In the genomic region with DNA sequence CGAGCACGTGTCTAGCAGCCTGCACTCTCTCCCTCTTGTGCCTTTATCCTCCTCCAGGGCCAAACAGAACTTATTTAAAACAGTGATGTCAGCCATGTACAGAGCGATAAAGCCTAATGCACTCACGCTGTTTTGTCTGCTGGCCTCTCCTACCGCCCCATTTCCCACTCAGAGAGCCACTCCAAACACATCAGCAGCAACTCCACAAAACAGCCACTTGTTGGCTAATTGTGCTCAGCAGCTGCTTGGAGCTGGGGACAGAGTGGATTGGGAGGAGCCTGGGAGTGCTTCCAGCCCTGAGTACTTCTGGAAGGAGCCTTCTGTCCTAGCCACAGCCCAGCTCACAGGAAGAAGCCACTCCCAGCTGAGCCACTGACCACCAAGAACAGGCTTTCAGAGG, we compare ENCODE assay signal across 9 mouse cellular contexts. TPM values are rescaled to one million over a fixed set of nuclear protein-coding genes. Genes with fewer than 3 reads are reported as not detected.
DNase-seq lines count a peak whose midpoint lies in the region; ATAC-seq and TF ChIP-seq lines count a peak whose summit lies in the region.
"Had no signal": no experiment of that assay in that cellular context is flagged by ENCODE, and none has a peak within 500 bp of the region (broad histone marks: within the 10 kb centered on the region; RNA-seq: fewer than 3 reads in every experiment).

No protein-coding gene starts in this region.

- 34% methylated on average over 5 of the region's 5 CpGs for WGBS in heart, adult 2 months
- WGBS in lung, embryonic 16.5 days = 38% methylated on average over 5 of the region's 5 CpGs

- no peak for TF ChIP-seq EP300 in heart, adult 2 months (IDR thresholded peaks at IDR 0.05; ENCODE audit: insufficient read depth, low read depth, low read length)

- no peak overlapping the region for H3K9ac ChIP-seq in heart, adult 2 months (ENCODE audit: low read depth, low read length)
- H3K9ac ChIP-seq in lung, embryonic 16.5 days (ENCODE audit: low read length) = no peak overlapping the region

- intact Hi-C loops in heart, adult 2 months (cut with DNase I) = no loop called here

- DNase-seq in urinary bladder, postnatal 14 days (ENCODE audit: low spot score) = peak; percentile 66
- DNase-seq in urinary bladder, adult 2 months (ENCODE audit: low spot score) = no peak
- DNase-seq in heart, adult 2 months = peak; percentile 65 to 77
- DNase-seq in layer of hippocampus, adult 8-10 months (ENCODE audit: low spot score in 2 of 2) = no peak
- no peak for DNase-seq in adrenal gland, adult 18-20 months (ENCODE audit: low spot score in 2 of 2)
- no peak for DNase-seq in adrenal gland, postnatal 10 days
- DNase-seq in thymus, postnatal 10 days (ENCODE audit: low spot score in 2 of 2) = no peak
- DNase-seq: kidney, adult 18-20 months had no signal

- H3K27ac ChIP-seq in heart, adult 2 months = no peak overlapping the region
- H3K27ac ChIP-seq in lung, embryonic 16.5 days (ENCODE audit: low read length) = no peak overlapping the region

- H3K4me3 ChIP-seq in heart, adult 2 months = no peak overlapping the region
- H3K4me3 ChIP-seq in lung, embryonic 16.5 days (ENCODE audit: low read length) = no peak overlapping the region

- H3K27me3 ChIP-seq in heart, adult 2 months (ENCODE audit: control insufficient read depth, insufficient read depth, low read length) = no peaks in the 10 kb centered on the region
- no peaks in the 10 kb centered on the region for H3K27me3 ChIP-seq in lung, embryonic 16.5 days (ENCODE audit: control insufficient read depth, insufficient read depth, low read depth, low read length)

- TF ChIP-seq POLR2A in heart, adult 2 months (IDR thresholded peaks at IDR 0.05; ENCODE audit: insufficient read depth, low read depth, low read length) = no peak

- ATAC-seq in lung, embryonic 16.5 days (ENCODE audit: low read depth) = peak; percentile 88

- H3K36me3 ChIP-seq in heart, adult 2 months (ENCODE audit: control insufficient read depth, insufficient read depth, low read length) = no peaks in the 10 kb centered on the region
- no peaks in the 10 kb centered on the region for H3K36me3 ChIP-seq in lung, embryonic 16.5 days (ENCODE audit: control insufficient read depth, insufficient read depth, low read length)

- H3K4me2 ChIP-seq in lung, embryonic 16.5 days (ENCODE audit: low read depth, low read length) = no peak overlapping the region

- no peak for TF ChIP-seq CTCF in heart, adult 2 months (IDR thresholded peaks at IDR 0.05)

- no peaks in the 10 kb centered on the region for H3K79me2 ChIP-seq in heart, adult 2 months (replicated peaks; ENCODE audit: control insufficient read depth, insufficient read depth, low read length)

- no peaks in the 10 kb centered on the region; the same call in none of the 2 replicates for H3K4me1 ChIP-seq in heart, adult 2 months (ENCODE audit: control insufficient read depth, insufficient read depth, low read length)
- H3K4me1 ChIP-seq in lung, embryonic 16.5 days (replicated peaks; ENCODE audit: control insufficient read depth, insufficient read depth, low read length) = 0 out of 2 replicates have a peak, but pooled peaks cover 5% of the 10 kb centered on the region

- no peaks in the 10 kb centered on the region for H3K9me3 ChIP-seq in lung, embryonic 16.5 days (ENCODE audit: control insufficient read depth, low read length)

RNA-seq across cellular contexts. Expression of a gene that starts 35.4 kb away (rescaled TPM):
- 23.9 and 32.4 TPM in 2 replicates for polyA plus RNA-seq in urinary bladder, adult 2 months (2012; rRNA removed)
- 10 to 100 TPM; 12.7 to 13.4 TPM for total RNA-seq in heart, adult 2 months (2021)
- polyA plus RNA-seq in heart, adult 2 months (2012; rRNA removed) = 9.2 and 9.5 TPM in 2 replicates
- 81.3 and 82.3 TPM in 2 replicates for polyA plus RNA-seq in lung, embryonic 16.5 days (2015; fragmentation: Nextera tagmentation; extraction: Ambion mirVana)
- 10 to 100 TPM; 35.5 to 47.2 (median 43.6) TPM for total RNA-seq in layer of hippocampus, adult 8-10 months (2022)
- total RNA-seq in adrenal gland, adult 18-20 months (2021) = 10 to 100 TPM; 37.2 to 46.5 TPM
- total RNA-seq in adrenal gland, postnatal 10 days (2021) = 10 to 100 TPM; 52.6 to 56.6 TPM

Comparison
In these comparisons a context has a peak if more than half of its experiments do, and no peak if none do; other contexts are left out.
1. DNase-seq: peak in urinary bladder, postnatal 14 days (single experiment) and heart, adult 2 months (2 of 2); none in urinary bladder, adult 2 months (single experiment), layer of hippocampus, adult 8-10 months (0 of 2), adrenal gland, adult 18-20 months (0 of 2), adrenal gland, postnatal 10 days (single experiment) and thymus, postnatal 10 days (0 of 2).